Comparison of ENCODE assay signal across 9 mouse cellular contexts in genomic region chr15:99415793-99416192, GRCm38 (mm10). TPM values are rescaled to one million over a fixed set of nuclear protein-coding genes. Genes with fewer than 3 reads are reported as not detected.
A peak's percentile ranks its signal among the peaks of the same experiment; 100 is the strongest.
DNase-seq lines count a peak whose midpoint lies in the region; ATAC-seq lines count a peak whose summit lies in the region.
"Had no signal": no experiment of that assay in that cellular context is flagged by ENCODE, and none has a peak within 500 bp of the region (broad histone marks: within the 10 kb centered on the region; RNA-seq: fewer than 3 reads in every experiment).

No protein-coding gene starts in this region.

- no peak overlapping the region for H3K4me3 ChIP-seq in neural tube, embryonic 15.5 days (replicated peaks)
- no peak overlapping the region for H3K4me3 ChIP-seq in neural tube, embryonic 11.5 days (ENCODE audit: low read depth, low read length)

- DNase-seq in frontal cortex, postnatal 36 days (ENCODE audit: low spot score in 2 of 2), result peak; percentile 35 to 54
- peak; percentile 45 for DNase-seq in neural tube, embryonic 10.5 days (ENCODE audit: extremely low spot score, low spot score)
- DNase-seq in cerebellum, adult 8-10 months, result peak; percentile 64
- peak; percentile 77 to 81 for DNase-seq in kidney, postnatal 4 days
- DNase-seq in neural tube, embryonic 11.5 days (ENCODE audit: low spot score), result peak; percentile 42
- no peak for DNase-seq in frontal cortex, postnatal 10 days (ENCODE audit: low spot score in 2 of 2)

- no peaks in the 10 kb centered on the region for H3K27me3 ChIP-seq in neural tube, embryonic 15.5 days (replicated peaks)
- H3K27me3 ChIP-seq in neural tube, embryonic 11.5 days (ENCODE audit: control insufficient read depth, insufficient read depth, low read length), result no peaks in the 10 kb centered on the region

- no peak overlapping the region for H3K9ac ChIP-seq in neural tube, embryonic 15.5 days (replicated peaks)
- H3K9ac ChIP-seq in neural tube, embryonic 11.5 days (ENCODE audit: low read length), result no peak overlapping the region

- peaks cover 10% of the 10 kb centered on the region for H3K4me1 ChIP-seq in neural tube, embryonic 15.5 days
- no peaks in the 10 kb centered on the region; the same call in 1 of the 2 replicates for H3K4me1 ChIP-seq in neural tube, embryonic 11.5 days (ENCODE audit: control insufficient read depth, insufficient read depth, low read length)

- no peaks in the 10 kb centered on the region for H3K9me3 ChIP-seq in neural tube, embryonic 15.5 days (replicated peaks)
- H3K9me3 ChIP-seq in neural tube, embryonic 11.5 days (ENCODE audit: control insufficient read depth, low read length), result no peaks in the 10 kb centered on the region

- no peak for ATAC-seq in frontal cortex, adult (ENCODE audit: low TSS enrichment)
- no peak for ATAC-seq in neural tube, embryonic 15.5 days (ENCODE audit: low FRiP score)
- no peak for ATAC-seq in neural tube, embryonic 11.5 days (ENCODE audit: insufficient read depth, low FRiP score, low TSS enrichment)

- WGBS in neural tube, embryonic 15.5 days, result 27% methylated on average over 2 of the region's 2 CpGs
- WGBS in neural tube, embryonic 11.5 days, result 30% methylated on average over 2 of the region's 2 CpGs

- H3K4me2 ChIP-seq in neural tube, embryonic 15.5 days, result no peak overlapping the region
- H3K4me2 ChIP-seq in neural tube, embryonic 11.5 days (ENCODE audit: low read depth), result no peak overlapping the region

- H3K27ac ChIP-seq in neural tube, embryonic 15.5 days (replicated peaks), result no peak overlapping the region
- H3K27ac ChIP-seq in neural tube, embryonic 11.5 days (ENCODE audit: low read depth, low read length), result no peak overlapping the region
- H3K27ac ChIP-seq: macrophage had no signal

- no peaks in the 10 kb centered on the region for H3K36me3 ChIP-seq in neural tube, embryonic 15.5 days
- H3K36me3 ChIP-seq in neural tube, embryonic 11.5 days (ENCODE audit: control insufficient read depth, insufficient read depth, low read length), result no peaks in the 10 kb centered on the region

RNA-seq across cellular contexts. Expression of gene Tmbim6, which starts 23.1 kb away (rescaled TPM):
- polyA plus RNA-seq in neural tube, embryonic 15.5 days (2015; fragmentation: Nextera tagmentation; extraction: Ambion mirVana), result 289 and 350 TPM in 2 replicates
- polyA plus RNA-seq in neural tube, embryonic 11.5 days (2014; fragmentation: Nextera tagmentation; extraction: Ambion mirVana), result 237 and 246 TPM in 2 replicates

RNA-seq across cellular contexts. Expression of gene Nckap5l, which starts 41.8 kb away (rescaled TPM):
- 12.4 and 13.0 TPM in 2 replicates for polyA plus RNA-seq in neural tube, embryonic 15.5 days (2015; fragmentation: Nextera tagmentation; extraction: Ambion mirVana)
- 14.9 TPM in 2 replicates for polyA plus RNA-seq in neural tube, embryonic 11.5 days (2014; fragmentation: Nextera tagmentation; extraction: Ambion mirVana)

RNA-seq across cellular contexts. Expression of gene Fmnl3, which starts 45.5 kb away (rescaled TPM):
- polyA plus RNA-seq in neural tube, embryonic 15.5 days (2015; fragmentation: Nextera tagmentation; extraction: Ambion mirVana), result 7.9 and 11.9 TPM in 2 replicates
- polyA plus RNA-seq in neural tube, embryonic 11.5 days (2014; fragmentation: Nextera tagmentation; extraction: Ambion mirVana), result 13.7 and 14.5 TPM in 2 replicates

RNA-seq across cellular contexts. Expression of gene Bcdin3d, which starts 58.7 kb away (rescaled TPM):
- polyA plus RNA-seq in neural tube, embryonic 15.5 days (2015; fragmentation: Nextera tagmentation; extraction: Ambion mirVana), result 17.0 and 19.0 TPM in 2 replicates
- polyA plus RNA-seq in neural tube, embryonic 11.5 days (2014; fragmentation: Nextera tagmentation; extraction: Ambion mirVana), result 17.6 and 18.1 TPM in 2 replicates

Comparison
In these comparisons a context has a peak if more than half of its experiments do, and no peak if none do; other contexts are left out.
1. DNase-seq: peak in frontal cortex, postnatal 36 days (2 of 2), neural tube, embryonic 10.5 days (single experiment), cerebellum, adult 8-10 months (single experiment), kidney, postnatal 4 days (2 of 2) and neural tube, embryonic 11.5 days (single experiment); none in frontal cortex, postnatal 10 days (0 of 2).